Mouse (Mus musculus): Measurements from ENCODE around the gene Ptprg. TPM values are rescaled to one million over a fixed set of nuclear protein-coding genes. Genes with fewer than 3 reads are reported as not detected.

Gene Ptprg
- polyA plus RNA-seq, 1 experiment = 73.9 TPM

DNA sequence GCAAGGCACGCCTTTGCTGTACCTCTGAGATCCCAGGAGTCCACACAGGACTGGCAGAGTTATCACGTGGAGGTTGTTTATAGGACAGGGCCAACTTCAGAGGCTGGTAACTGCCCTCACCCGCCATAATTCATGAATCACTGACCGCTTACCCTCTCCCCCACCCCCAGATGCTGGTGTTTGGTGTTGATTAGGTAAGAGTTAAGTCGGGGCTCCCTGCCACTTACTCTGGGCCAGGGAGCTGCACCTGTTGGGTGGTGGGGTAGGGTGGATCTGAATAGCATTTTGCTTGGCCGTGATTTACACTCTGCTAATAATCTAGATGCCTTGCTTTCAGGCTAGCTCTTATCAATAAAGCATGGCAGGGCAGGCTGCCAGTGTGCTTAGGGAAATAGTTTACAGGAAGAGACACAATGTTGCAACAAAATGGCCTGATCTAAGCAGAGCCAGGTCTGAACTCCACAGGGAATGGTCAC, 25.2 kb downstream of the Ptprg start:
- no peak overlapping the region for H3K4me3 ChIP-seq (ENCODE audit: insufficient read depth, low read length)
- H3K4me1 ChIP-seq (ENCODE audit: control insufficient read depth, insufficient read depth, low read length) = peaks cover 2% of the 10 kb centered on the region; the same call in 1 of the 2 replicates
- no peak for TF ChIP-seq CTCF (IDR thresholded peaks at IDR 0.05; ENCODE audit: borderline replicate concordance, insufficient read depth, low read length)
- no peak for TF ChIP-seq POLR2A (IDR thresholded peaks at IDR 0.05; ENCODE audit: low read depth, low read length)
- H3K27ac ChIP-seq (ENCODE audit: insufficient read depth, low read length) = no peak overlapping the region

DNA sequence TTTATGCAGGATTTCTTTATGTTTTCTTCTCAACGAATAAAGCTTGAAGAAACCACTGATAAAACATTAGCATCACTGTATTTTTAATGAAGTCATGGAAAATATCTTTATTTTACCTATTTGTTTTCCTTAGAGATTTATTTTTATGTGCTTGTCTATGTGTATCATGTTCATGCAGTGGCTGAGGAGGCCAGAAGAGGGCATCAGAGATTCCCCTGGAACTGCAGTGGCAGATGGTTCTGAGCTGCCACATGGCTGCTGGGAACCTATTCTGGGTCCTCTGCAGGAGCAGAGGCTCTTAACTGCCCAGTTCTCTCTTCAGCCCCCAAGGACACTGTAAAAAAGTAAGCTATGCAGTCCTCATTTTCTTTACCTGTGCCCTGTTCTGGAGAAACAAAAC, 26.6 kb downstream of the Ptprg start:
- H3K27ac ChIP-seq (ENCODE audit: insufficient read depth, low read length) = no peak overlapping the region
- no peak overlapping the region for H3K4me3 ChIP-seq (ENCODE audit: insufficient read depth, low read length)
- peaks cover 2% of the 10 kb centered on the region; the same call in 1 of the 2 replicates for H3K4me1 ChIP-seq (ENCODE audit: control insufficient read depth, insufficient read depth, low read length)
- TF ChIP-seq POLR2A (IDR thresholded peaks at IDR 0.05; ENCODE audit: low read depth, low read length) (no peak), CTCF (IDR thresholded peaks at IDR 0.05; ENCODE audit: borderline replicate concordance, insufficient read depth, low read length) (no peak)

DNA sequence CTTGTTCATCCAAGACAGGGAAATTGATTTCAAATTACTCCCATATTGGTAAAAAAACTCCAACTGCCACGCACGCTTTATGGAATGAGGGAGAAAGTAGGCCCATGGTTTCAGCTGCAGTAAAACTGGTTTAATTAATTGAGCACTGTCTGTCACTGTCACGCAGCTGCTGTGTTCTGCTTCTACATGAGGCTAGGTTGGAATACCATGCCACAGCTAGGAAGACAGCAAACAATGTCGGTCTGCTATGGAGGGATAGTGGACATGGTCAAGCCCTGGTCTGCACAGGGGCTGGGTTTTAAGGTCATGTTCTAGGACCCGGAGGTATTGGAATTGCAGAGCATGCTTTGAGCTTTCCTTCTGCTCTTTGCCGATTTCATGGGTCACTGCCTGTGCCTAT, 30.9 kb downstream of the Ptprg start:
- H3K4me1 ChIP-seq (ENCODE audit: control insufficient read depth, insufficient read depth, low read length) = no peaks in the 10 kb centered on the region
- no peak overlapping the region for H3K4me3 ChIP-seq (ENCODE audit: insufficient read depth, low read length)
- H3K27ac ChIP-seq (ENCODE audit: insufficient read depth, low read length) = no peak overlapping the region
- TF ChIP-seq POLR2A (IDR thresholded peaks at IDR 0.05; ENCODE audit: low read depth, low read length) (no peak), CTCF (IDR thresholded peaks at IDR 0.05; ENCODE audit: borderline replicate concordance, insufficient read depth, low read length) (no peak)

DNA sequence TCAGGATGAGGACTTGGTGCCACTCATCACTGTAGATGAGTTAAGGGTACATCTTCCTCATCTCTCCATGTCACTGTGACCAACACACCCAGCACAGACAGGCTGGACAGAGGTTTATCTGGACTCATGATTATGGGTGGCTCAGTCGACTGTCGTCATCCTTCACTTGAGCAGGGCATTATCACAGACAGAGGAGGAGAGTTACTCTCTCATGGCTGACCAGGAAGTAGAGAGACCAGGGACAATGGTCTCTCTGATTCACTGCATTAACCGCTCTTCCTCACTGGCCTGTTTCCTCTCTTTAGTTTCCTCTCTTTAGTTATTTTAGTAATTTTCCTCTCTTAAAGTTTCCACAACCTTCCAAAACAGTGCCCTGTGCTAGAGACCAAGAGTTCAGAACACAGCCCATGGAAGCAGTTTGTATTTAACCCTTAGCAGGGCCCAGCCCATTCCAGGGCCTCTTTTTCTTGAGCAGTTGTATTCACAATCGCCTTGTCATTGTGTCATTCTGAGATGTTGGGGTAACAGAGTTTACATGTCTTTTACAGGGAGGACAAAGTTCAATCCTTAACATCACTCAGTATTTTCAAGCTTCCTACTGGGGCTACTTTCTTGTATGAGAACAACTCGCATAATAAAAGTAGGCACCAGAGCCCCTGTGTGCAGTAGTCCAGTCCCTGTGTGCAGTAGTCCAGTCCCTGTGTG, 31.7 kb downstream of the Ptprg start:
- Histone ChIP-seq H3K4me1 (ENCODE audit: control insufficient read depth, insufficient read depth, low read length) (no peaks in the 10 kb centered on the region), H3K27ac (ENCODE audit: insufficient read depth, low read length) (no peak overlapping the region), H3K4me3 (ENCODE audit: insufficient read depth, low read length) (no peak overlapping the region)
- TF ChIP-seq CTCF (IDR thresholded peaks at IDR 0.05; ENCODE audit: borderline replicate concordance, insufficient read depth, low read length) = no peak
- no peak for TF ChIP-seq POLR2A (IDR thresholded peaks at IDR 0.05; ENCODE audit: low read depth, low read length)

DNA sequence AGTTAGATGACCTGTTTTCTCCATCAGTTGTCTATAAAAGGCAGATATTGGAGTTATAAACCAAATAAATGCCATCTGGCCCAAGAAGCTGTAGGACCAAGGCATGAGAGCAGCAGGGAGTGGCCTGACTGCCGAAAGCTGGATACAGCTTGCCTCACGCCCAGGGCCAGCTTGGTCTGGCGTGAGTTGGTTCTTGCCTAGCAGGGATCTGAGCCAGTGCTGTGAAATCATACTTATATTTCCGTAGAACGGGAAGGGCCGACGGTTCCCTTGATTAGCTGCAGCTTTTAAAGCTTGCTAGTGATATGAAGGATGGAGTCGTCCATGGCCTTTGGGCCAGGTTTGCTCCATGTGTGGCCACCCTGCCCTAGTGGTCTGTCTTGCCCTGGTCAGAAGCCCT, 37.1 kb downstream of the Ptprg start:
- H3K4me1 ChIP-seq (ENCODE audit: control insufficient read depth, insufficient read depth, low read length) = 0 out of 2 replicates have a peak, but pooled peaks cover 2% of the 10 kb centered on the region
- no peak overlapping the region for H3K27ac ChIP-seq (ENCODE audit: insufficient read depth, low read length)
- H3K4me3 ChIP-seq (ENCODE audit: insufficient read depth, low read length) = no peak overlapping the region
- TF ChIP-seq POLR2A (IDR thresholded peaks at IDR 0.05; ENCODE audit: low read depth, low read length) (no peak), CTCF (IDR thresholded peaks at IDR 0.05; ENCODE audit: borderline replicate concordance, insufficient read depth, low read length) (no peak)

DNA sequence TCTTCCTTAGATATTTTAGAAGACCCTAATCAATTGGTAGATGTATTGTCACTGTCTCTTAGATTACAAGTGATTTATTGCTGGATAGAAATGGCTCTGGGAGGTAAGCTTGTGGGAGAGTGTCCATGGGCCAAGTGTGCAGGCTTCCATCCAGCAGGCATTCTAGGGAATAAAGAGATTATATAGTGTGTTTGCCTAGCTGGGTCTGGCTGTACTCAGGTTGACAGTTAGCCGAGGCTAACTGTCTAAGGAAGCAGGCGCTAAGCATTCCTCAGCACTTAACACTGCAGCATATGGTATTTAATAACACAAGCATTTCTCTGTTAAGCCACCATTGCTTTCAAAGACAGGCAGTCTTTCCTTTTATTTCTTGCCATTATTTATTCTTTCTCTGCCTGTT, 39.3 kb downstream of the Ptprg start:
- TF ChIP-seq CTCF (IDR thresholded peaks at IDR 0.05; ENCODE audit: borderline replicate concordance, insufficient read depth, low read length) = no peak
- TF ChIP-seq POLR2A (IDR thresholded peaks at IDR 0.05; ENCODE audit: low read depth, low read length) = no peak
- no peak overlapping the region for H3K27ac ChIP-seq (ENCODE audit: insufficient read depth, low read length)
- 0 out of 2 replicates have a peak, but pooled peaks cover 2% of the 10 kb centered on the region for H3K4me1 ChIP-seq (ENCODE audit: control insufficient read depth, insufficient read depth, low read length)
- no peak overlapping the region for H3K4me3 ChIP-seq (ENCODE audit: insufficient read depth, low read length)

DNA sequence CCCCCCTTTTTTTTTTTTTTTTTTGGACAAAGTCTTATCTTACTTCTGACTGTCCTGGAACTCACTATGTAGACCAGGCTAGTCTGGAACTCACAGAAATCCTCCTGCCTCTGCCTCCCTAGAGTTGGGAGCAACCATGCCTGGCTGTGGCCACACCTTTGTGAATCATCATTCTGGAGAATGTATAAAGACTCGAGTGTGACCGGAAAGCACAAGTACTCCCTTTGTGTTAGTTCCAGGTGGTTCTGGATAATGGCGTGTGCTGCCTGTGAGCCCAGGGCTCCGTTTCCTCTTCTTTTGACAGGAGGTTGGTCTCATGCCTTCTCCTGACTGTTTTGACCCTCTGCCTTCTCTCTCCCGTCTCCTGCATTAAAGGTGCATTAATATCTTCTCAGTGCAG, 41.0 kb downstream of the Ptprg start:
- TF ChIP-seq POLR2A (IDR thresholded peaks at IDR 0.05; ENCODE audit: low read depth, low read length) = no peak
- TF ChIP-seq CTCF (IDR thresholded peaks at IDR 0.05; ENCODE audit: borderline replicate concordance, insufficient read depth, low read length) = no peak
- Histone ChIP-seq H3K27ac (ENCODE audit: insufficient read depth, low read length) (no peak overlapping the region), H3K4me1 (ENCODE audit: control insufficient read depth, insufficient read depth, low read length) (0 out of 2 replicates have a peak, but pooled peaks cover 2% of the 10 kb centered on the region), H3K4me3 (ENCODE audit: insufficient read depth, low read length) (no peak overlapping the region)

DNA sequence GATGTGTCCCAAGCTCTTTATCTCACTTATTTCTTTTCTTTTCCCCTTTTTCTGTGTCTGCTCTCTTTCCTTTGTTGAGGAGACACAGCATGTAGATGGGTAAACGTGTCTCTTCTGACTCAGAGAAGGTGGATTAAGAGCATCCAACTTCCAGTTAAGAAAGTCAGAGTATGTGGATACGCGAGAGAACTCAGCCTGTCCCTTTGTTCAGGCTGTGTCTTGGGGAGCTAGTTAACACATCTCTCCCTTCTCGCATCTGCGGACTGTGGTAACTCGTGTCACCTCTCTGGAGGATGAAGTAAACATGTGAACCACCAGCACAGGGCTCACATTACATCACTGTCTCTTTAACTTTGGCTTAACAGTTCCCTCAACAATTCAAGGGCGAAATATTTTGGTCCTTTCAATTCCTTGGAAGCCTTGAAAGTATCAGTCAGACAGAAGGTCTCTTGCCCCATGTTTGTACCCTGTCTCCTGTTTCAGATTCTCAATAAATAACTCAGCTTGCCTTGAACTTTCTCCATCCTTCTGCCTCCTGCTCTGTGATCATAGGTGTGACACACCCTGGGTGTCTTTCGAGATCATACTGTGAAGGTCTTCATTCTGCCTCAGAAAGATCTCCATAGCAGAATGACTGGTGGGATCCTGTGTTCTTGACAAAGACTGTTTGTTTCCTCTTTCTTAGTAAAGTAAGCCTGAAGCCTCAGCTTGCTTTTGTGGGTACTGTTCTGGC, 51.0 kb downstream of the Ptprg start:
- Histone ChIP-seq H3K27ac (ENCODE audit: insufficient read depth, low read length) (no peak overlapping the region), H3K4me3 (ENCODE audit: insufficient read depth, low read length) (no peak overlapping the region), H3K4me1 (ENCODE audit: control insufficient read depth, insufficient read depth, low read length) (0 out of 2 replicates have a peak, but pooled peaks cover 4% of the 10 kb centered on the region)
- no peak for TF ChIP-seq POLR2A (IDR thresholded peaks at IDR 0.05; ENCODE audit: low read depth, low read length)

DNA sequence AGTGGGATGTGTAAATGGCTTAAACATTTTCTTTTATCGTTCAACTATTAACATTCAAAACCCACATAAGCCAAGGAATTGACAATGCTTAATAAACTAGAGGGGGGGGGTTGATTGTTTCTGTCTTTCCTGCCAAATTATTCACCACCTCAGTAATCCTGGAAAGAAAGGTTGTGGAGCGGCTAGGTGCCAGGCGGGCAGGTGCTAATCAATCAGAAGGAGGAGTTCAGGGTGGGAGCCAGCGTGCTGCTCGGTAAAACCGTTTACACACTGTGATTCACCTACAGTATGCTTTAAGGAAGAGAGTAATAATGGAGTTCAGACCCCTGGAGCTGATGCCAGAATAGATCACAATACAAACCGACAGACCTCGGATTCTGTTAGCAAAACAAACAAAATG, 55.0 kb downstream of the Ptprg start:
- Histone ChIP-seq H3K27ac (ENCODE audit: insufficient read depth, low read length) (no peak overlapping the region), H3K4me1 (ENCODE audit: control insufficient read depth, insufficient read depth, low read length) (peaks cover 12% of the 10 kb centered on the region; the same call in 1 of the 2 replicates), H3K4me3 (ENCODE audit: insufficient read depth, low read length) (no peak overlapping the region)
- no peak for TF ChIP-seq POLR2A (IDR thresholded peaks at IDR 0.05; ENCODE audit: low read depth, low read length)
- TF ChIP-seq CTCF (IDR thresholded peaks at IDR 0.05; ENCODE audit: borderline replicate concordance, insufficient read depth, low read length) = no peak

Data from embryonic fibroblast, embryonic 13.5 days (primary cell).